Mouse (Mus musculus): ENCODE results near the gene Tmem203. TPM values are rescaled to one million over a fixed set of nuclear protein-coding genes. Genes with fewer than 3 reads are reported as not detected.

Tmem203 gene
- total RNA-seq (2014; fragmentation: Nextera tagmentation) (6.7 and 17.4 TPM in 2 replicates), total RNA-seq (2017) (6.1 and 11.2 TPM in 2 replicates)

DNA sequence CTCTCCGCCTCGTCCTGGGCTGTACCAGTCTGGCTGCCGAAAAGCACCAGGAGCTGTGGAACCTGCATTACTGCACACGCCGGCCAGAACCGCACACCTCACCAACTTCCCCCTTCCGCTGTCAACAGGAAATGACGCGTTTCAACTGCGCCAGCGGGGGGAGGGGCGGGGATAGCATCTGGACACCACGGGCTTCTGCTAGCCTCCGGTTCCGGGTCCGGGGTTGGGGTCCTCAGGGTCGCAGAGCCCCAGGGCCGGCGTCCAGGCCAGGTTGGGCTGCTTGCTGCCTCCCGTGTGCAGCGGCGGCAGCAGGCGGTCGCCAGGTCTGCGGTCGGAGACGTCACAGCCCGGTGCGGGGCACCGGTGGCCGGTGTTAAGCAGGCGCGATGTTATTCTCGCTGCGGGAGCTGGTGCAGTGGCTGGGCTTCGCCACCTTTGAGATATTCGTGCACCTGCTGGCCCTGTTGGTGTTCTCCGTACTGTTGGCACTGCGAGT, at the start of gene Tmem203:
Gene Tmem203 (plus strand): TSS at position 156 of the 496 bp plus-strand sequence.
- ATAC-seq (replicated peaks; ENCODE audit: poor library complexity, severe bottlenecking) = peak; percentile 91

DNA sequence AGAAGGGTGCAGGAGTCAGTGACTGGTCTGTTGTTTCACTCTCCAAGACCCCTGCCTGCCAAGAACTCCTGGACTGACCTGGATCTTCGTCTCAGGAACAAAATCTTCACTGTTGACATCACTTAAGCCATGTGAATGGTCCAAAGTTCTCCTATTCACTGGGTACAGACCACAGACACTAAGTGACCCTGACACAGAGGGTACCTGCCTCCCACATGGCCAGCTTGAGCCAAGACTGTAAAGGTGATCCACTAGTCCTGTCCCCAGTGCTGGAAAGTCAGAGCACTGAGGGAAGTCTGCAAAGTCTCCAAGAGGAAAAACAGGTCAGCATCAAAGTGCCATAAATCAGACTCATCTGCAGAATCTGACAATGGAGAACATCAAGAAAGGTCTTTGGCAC, 47.6 kb upstream of the Tmem203 start:
- ATAC-seq (replicated peaks; ENCODE audit: poor library complexity, severe bottlenecking) = no peak

DNA sequence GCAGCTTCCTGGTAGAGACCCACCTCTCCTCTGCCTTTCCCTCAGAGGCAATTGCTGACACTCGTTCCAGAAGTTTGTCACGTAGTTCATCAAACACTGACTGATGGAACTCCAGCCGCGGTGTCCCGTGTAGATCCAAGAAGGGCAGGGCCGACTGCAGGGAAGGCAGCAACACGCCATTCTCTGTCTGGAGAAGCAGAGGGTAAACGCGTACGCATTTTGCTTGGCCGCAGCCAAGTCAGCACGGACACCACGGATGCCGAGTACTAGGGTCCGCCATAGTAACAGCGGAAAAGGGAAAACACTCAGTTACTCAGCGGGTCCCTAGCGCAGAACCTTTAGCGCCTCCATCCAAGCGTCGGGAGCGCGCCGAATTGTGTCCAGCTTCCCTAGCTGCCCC, 44.6 kb upstream of the Tmem203 start:
- no peak for ATAC-seq (replicated peaks; ENCODE audit: poor library complexity, severe bottlenecking)

DNA sequence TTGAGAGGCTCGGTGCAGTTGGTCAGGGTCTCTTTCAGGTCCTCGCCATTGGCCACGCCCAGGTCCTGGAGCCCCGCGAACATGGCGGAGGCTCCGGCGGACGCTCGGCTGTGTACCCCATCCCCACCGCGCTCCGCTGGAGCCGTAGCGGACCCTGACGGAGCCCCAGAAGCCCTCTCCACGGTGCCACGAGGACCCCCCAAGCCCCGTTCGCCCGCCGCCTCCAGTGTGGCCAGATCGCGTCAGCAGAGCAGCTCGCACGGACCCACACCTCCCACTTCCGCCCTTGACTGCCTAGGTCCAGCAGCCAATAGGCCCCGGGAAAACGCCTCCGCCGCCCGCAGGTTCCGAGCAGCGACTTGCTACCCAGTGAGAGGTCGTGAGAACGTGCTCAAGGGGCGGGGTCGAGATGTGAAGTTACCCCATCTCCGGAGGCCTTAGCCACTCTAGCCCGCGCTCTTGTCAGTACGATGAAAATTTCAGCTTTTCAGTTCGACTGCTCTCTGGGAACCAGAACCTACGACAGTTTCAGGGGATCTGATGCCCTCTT, 44.0 kb upstream of the Tmem203 start, which contains the start of gene Nelfb:
Gene Nelfb (minus strand): TSS at position 369 of the 550 bp plus-strand sequence.
- peak; percentile 95 for ATAC-seq (replicated peaks; ENCODE audit: poor library complexity, severe bottlenecking)

DNA sequence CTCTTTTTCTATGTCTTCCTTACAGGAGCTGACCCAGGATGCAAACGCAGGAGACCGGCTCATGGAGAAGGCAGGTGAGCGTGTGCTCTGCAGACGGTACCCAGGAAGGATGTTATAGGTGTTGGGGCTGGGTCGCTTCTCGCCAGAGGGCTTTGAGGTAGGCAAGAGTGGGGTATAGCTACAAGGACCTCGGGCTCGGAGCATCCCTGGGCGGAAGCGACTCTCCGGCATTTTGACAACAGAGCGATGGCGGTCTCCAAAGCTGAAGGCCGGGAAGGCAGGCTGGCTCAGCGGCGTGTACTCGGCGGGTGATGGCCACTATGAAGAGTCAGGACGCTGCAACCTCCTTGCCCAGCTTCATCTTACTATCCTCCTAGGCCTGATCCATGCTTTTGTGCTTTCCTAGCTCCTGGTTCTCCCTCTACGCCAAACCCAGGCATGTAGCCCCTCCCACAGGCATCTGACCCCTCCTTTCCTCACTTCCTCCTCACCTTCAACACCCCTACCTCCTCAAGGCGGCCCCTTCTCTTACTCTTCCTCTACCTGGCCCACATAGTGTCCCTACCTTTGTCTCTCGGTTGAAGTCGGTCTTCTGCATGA, 41.9 kb upstream of the Tmem203 start:
- no peak for ATAC-seq (replicated peaks; ENCODE audit: poor library complexity, severe bottlenecking)

DNA sequence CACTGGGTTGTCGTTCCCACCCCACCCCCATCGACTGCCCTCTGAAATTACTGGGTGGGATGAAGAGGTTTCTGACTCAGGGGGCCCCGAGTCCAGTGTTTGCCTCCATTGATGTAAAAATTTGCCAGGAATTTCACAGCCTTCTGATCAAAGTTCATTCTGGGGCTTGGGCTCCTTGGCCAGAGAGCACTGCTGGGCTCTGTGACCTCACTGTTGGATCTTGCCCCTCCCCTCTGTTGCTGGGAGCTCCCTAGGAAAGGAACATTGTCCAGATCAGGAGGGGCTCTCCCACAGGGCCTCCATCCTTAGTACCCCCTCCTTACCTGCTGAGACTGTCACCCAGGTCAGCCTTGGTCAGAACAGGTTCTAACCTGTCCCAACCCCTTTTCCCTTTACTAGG, 40.8 kb upstream of the Tmem203 start, which contains the start of gene Stpg3:
Gene Stpg3 (minus strand): TSS at position 194 of the 400 bp plus-strand sequence.
- ATAC-seq (replicated peaks; ENCODE audit: poor library complexity, severe bottlenecking) = no peak

DNA sequence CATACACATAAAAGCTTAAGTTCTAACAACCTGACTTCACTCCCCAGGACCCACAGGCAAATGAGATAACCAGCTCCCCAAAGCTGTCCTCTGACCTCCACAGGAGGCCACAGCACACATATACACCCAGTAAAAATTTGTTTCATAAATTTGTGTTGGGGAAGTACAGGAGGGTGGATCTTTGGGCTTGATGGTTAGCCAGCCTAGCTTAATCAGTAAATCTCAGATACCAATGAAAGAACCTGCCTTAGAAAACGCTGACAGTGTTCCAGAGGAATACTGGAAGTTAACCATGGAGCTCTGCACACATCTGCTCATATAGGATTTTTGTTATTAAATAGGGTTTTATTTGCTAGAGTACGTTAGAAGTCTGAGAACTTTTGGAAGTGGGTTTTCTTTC, 37.6 kb upstream of the Tmem203 start:
- ATAC-seq (replicated peaks; ENCODE audit: poor library complexity, severe bottlenecking) = no peak

DNA sequence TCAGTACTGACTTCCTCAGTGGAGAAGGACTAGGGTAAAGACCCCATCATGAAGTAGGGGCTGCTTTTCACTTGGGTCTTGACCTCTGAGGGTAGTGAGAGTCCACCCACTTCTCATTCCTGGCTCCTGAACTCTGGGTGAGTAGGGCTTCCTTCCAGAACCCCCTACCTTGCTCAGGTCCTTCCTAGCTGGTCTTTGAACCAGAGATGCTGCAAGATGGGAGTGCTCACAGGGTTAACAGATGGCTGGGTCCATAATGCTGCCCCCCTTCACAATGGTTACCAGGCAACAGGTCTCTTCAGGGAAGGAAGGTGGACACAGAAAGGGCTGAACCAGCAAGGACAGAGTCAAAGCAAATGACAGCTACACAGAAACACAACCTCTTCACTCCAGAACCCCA, 36.8 kb upstream of the Tmem203 start, which contains the start of gene Fam166a:
Gene Fam166a (plus strand): TSS at position 301 of the 400 bp plus-strand sequence.
- ATAC-seq (replicated peaks; ENCODE audit: poor library complexity, severe bottlenecking) = no peak

DNA sequence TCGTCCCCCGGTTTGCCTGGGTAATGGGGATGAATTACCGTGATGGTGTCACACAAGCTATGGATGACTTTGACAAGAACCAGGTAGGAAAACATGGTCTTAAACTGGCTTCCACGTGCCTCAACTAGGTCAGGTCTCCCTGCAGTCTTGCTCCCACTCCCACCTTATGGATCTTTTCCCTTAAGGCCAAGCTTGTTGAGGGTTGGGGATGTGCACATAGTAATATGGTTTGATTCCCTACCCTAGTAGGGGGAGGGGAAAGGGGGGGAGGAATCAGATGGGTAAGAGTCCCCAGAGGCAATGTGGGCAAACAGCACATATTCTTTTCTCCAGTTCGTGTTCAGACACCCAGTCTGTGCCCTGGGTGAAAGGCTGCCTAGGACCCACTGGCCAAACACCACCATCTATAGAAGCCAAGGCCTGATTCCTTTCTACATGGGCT, 33.9 kb upstream of the Tmem203 start:
- ATAC-seq (replicated peaks; ENCODE audit: poor library complexity, severe bottlenecking) = no peak

DNA sequence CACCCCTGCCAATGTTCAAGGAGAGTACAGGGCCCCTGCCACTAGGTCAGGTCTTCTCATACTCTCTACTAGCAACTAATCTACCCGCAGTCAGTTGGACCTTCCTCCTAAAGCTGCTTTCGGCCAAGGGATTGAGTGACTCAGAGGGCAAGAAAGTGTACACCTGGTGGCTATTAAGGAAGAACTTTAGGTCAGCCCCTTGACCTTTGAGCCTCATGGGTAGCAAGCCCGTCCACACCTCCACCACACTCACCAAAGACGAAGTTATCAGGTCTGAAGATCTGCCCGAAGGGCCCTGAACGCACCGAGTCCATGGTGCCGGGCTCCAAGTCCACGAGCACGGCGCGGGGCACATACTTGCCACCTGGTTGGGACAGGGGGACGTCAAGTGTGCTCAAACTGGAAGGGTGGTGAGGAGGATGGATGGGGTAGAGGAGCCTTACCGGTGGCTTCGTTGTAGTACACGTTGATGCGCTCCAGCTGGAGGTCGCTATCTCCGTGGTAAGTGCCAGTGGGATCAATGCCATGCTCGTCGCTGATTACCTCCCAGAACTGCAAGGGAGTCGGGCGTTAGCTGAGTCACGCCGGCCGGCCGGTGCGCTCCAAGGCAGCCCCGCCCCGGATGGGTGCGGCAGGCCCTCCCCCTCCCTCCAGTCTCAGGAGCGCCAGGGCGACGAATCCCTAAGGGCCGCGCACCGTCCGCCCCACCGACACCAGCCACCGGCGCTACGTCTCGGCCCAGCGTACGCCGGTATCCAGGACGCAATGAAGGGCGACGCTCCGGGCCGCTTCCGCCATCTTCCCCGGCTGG, 31.4 kb upstream of the Tmem203 start:
- peak; percentile 56 for ATAC-seq (replicated peaks; ENCODE audit: poor library complexity, severe bottlenecking)

DNA sequence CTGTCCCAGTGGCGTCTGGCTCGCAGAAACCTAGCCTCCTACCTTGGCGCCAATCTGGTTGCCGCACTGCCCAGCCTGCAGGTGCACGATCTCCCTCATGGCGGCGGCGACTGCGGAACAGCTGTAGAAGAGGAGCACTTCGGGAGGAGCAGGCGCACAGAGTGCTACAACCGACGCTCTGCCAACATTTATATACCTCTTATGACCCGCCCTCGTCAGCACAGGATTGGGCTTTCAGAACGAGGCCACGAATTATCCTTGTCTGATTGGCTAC, 30.8 kb upstream of the Tmem203 start, which contains the start of gene Tubb4b:
Gene Tubb4b (minus strand): TSS at position 211 of the 274 bp plus-strand sequence.
- peak; percentile 62; the same call in 1 of the 2 replicates for ATAC-seq (replicated peaks; ENCODE audit: poor library complexity, severe bottlenecking)

DNA sequence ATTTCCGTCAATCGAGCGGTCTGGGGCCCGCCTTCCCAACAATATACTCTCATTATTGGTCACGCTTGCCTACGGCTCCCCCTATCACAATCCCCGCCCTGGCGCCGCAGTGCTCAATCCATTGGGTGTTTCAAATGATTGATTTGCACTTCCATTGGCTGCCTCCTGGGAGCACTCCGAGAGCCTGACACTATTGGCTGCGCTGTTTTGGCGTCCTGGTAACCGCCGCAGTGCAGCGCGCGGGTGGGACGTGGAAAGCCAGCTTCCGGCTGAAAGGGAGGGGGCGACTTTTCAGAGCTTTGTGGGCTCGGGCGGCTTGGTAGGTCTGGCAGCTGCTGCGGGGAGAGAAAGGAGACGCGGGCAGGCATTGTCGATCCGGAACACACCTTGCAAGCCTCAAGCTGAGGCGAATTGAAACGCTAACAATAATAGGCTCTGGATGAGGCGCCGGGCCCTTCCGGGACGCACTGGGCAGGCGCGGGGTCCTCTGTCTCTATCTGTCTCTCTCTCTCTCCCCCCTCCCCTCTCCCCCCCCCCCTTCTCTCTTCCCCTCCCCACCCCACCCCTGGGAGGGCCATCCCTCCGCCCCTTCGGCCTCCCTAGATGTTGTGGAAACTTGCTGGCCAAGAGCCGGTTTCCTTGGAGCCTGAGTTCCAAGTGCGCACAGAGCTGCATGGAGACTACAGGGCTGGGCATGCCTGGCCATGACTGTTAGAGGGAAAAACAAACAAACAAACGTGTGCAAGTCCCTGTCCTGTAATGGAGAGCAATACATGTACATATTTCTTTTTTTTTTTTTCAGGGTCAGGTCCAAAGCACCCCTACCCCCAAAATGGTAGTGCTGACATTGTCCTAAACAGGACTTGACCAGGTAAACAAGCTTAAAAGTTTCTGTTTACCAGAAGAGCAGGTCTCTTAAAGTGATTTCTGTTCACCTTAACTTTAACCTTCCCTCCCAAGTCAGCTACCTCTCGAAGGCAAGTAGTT, 30.2 kb upstream of the Tmem203 start:
- ATAC-seq (replicated peaks; ENCODE audit: poor library complexity, severe bottlenecking) = peak; percentile 66

DNA sequence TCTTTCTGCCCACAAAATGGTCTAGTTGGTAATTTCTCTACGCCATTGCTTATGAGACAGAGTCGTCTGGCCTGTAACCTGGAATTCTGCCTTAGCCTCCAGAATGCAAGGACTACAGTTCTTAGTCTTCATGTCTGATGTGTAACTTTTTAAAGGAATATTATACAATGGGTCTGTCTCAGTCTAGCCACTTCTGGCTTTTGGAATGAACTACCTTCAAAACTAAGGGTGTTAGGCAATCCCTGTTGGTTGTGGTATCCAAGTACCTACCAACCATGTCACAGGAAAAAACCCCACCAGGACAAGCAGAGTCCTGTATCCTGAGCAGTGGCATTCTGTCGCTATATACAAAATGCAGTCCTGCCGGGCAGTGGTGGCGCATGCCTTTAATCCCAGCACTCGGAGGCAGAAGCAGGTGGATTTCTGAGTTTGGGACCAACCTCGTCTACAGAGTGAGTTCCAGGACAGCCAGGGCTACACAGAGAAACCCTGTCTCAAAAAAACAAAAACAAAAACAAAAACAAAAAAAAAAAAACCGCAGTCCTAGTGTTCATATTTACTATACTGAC, 29.3 kb upstream of the Tmem203 start:
- no peak for ATAC-seq (replicated peaks; ENCODE audit: poor library complexity, severe bottlenecking)

DNA sequence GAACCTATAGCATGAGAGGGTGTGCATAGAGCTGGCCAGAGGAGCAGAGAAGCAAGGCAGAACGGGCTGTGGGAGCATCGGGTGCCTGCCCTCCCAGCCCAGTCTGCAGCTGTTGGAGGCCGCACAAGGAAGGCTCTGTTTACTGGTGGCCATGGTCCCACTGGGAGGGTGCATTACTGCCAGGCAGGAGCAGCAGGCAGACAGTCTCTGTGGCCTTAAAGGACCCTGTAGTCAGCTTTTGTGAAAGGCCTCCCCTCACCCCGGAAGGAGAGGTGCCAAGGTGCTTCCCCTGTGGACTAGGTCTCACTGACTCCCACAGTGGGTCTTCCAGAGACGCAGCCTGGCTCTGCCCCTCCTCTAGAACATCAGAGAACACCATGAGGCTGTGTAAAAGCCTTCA, 28.4 kb upstream of the Tmem203 start:
- no peak for ATAC-seq (replicated peaks; ENCODE audit: poor library complexity, severe bottlenecking)

DNA sequence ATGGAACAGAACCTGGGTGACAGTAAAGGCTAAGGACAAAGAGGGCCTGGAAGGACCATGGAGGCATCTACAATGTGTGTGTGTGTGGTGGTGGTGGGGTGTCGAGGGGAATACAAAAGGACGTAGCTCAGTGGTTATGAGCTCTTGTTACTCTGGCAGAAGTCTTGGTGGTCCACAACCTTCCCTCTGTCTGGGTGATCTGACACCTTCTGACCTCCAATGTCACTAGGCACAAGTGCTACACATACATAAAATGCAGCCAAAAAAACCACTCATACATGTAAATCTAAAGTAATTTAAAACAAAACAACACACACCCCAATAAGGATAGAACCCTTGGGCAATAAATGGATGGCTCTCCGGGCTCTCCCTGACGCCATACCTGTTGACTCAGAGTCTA, 27.8 kb upstream of the Tmem203 start:
- no peak for ATAC-seq (replicated peaks; ENCODE audit: poor library complexity, severe bottlenecking)

DNA sequence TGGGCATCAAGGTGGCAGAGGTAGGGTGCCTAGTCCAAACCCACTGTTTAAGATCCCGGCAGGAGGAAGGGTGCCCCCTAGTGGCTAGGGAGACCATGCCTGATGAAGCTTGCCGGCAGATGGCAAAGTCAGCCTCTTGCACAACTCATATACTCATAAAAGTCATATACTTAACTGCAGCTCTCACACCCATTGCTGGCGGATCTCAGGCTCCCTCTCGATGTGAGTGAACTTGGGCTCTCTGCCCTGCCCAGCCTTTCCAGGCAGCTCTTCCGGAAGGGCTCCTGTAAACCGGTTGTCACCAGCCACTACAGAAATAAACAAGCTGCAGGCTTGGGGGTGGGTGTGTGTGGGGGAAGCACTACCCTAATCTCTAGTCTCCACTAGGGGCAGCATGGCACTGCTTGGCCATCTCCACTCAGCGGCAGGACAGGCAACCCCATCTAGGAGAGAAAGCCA, 26.8 kb upstream of the Tmem203 start:
- peak; percentile 39 for ATAC-seq (replicated peaks; ENCODE audit: poor library complexity, severe bottlenecking)

DNA sequence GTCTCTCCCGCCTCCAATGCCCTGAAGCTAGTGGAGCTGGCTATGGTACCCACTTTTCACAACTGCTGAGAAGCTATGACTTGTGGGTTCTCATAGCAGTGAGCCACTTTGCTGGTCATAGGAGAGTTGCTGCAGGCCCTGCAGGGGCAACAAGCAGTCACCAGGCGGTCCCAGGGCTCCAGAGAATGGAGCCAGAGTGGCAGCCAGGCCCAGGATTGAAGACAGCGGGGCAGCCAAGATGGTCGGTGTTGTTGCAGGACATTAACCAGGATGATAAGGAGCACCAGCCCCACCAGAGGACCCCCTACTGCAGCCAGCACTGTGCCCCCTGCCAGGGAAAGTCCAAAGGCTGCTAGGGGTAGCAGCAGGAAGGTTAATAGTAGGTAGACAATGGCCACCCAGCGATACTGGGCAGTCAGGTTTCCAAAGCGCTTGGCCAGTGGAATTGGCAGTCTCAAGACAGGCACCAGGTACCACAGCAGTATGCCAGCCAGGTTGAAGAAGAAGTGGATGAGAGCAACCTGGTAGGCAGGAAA, 26.2 kb upstream of the Tmem203 start:
- no peak for ATAC-seq (replicated peaks; ENCODE audit: poor library complexity, severe bottlenecking)

DNA sequence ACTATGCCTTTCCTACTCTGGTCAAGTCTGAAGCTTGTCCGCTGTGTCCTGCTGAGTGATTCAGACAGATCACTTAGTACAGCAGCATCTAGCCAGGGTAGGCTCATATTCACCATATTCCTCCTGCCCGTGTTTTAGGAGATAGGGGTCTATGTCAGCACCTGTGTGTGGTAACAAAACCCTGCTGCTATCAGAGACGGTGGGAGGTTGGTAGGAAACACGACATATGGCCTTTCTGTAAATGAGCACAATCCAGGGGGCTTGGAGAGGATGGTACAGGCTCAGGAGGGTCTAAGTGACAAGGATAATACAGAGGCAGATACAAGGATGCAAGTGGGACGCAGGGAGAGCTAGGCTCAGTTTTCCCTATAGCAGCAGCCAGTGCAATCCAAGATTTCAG, 25.7 kb upstream of the Tmem203 start:
- no peak for ATAC-seq (replicated peaks; ENCODE audit: poor library complexity, severe bottlenecking)

DNA sequence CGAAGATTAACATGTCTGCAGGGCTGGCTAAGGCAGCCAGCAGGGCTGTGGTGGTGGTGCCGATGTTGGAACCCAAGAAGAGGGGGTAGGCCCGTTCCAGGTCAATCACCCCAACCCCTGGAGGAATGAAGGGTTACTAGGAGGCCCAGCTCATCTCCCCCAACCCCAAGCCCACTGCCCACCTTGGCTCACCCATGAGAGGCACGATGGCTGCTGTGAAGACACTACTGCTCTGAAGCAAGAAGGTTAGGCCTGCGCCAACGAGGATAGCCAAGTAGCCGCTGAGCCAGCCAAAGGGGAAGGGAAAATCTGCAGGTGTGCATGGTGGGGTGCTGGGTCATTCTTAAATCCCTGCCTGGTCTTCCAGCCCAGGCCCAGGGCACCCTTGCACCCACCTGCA, 24.7 kb upstream of the Tmem203 start:
- no peak for ATAC-seq (replicated peaks; ENCODE audit: poor library complexity, severe bottlenecking)

Measured in granulocyte monocyte progenitor cell, adult 5-6 weeks (primary cell).